Mouse (Mus musculus) frontal cortex, postnatal 36 days (tissue): Measurements from ENCODE around the gene Kansl2.
"Not testable (repeated sequence)": the region's sequence is repeated elsewhere in the genome, so short reads cannot be mapped to it uniquely, and the experiment has no call there.

Experiments
- DNase-seq, 2 experiments: peaks; one replicate each; pipeline ENCODE4 v3.0.0; 2022; ENCODE audit warnings: low spot score in 2 of 2

Kansl2 gene

GRCm38 (mm10) chr15:98536828-98537510 is 2.9 kb upstream of the Kansl2 start:
- no peak for DNase-seq

- no peak for DNase-seq
These were observed 1.9 kb upstream of the Kansl2 start for GRCm38 (mm10) chr15:98535921-98536320.

- DNase-seq, result no peak
These were observed 981 bp downstream of the Kansl2 start for GRCm38 (mm10) chr15:98533035-98533531.

- DNase-seq, result no peak
These were observed 1.8 kb downstream of the Kansl2 start for GRCm38 (mm10) chr15:98532281-98532680.

GRCm38 (mm10) chr15:98528066-98528563 is 5.9 kb downstream of the Kansl2 start:
- no peak for DNase-seq

- DNase-seq, result no peak
These were observed 6.8 kb downstream of the Kansl2 start for GRCm38 (mm10) chr15:98527056-98527771.

GRCm38 (mm10) chr15:98526057-98526456 is 8.0 kb downstream of the Kansl2 start:
- no peak for DNase-seq

GRCm38 (mm10) chr15:98521245-98521644 is 12.8 kb downstream of the Kansl2 start:
- DNase-seq, result no peak

GRCm38 (mm10) chr15:98517380-98518355 is 16.4 kb downstream of the Kansl2 start:
- DNase-seq, result peak; percentile 61

GRCm38 (mm10) chr15:98514845-98515244 is 19.2 kb downstream of the Kansl2 start:
- not testable (repeated sequence) for DNase-seq

GRCm38 (mm10) chr15:98514146-98514545 is 19.9 kb downstream of the Kansl2 start:
- no peak for DNase-seq

- not testable (repeated sequence) for DNase-seq
These were observed 20.4 kb downstream of the Kansl2 start for GRCm38 (mm10) chr15:98513676-98514075.

GRCm38 (mm10) chr15:98512799-98513321 is 21.2 kb downstream of the Kansl2 start:
- peak in 1 of 2 experiments; percentile 44 for DNase-seq

- no peak for DNase-seq
These were observed 21.8 kb downstream of the Kansl2 start for GRCm38 (mm10) chr15:98512232-98512631.

GRCm38 (mm10) chr15:98511386-98511928 is 22.6 kb downstream of the Kansl2 start:
- DNase-seq, result no peak

GRCm38 (mm10) chr15:98510438-98511385 is 23.4 kb downstream of the Kansl2 start:
- DNase-seq, result peak; percentile 61 to 64

- DNase-seq, result no peak
These were observed 24.7 kb downstream of the Kansl2 start for GRCm38 (mm10) chr15:98509387-98509786.

- DNase-seq, result no peak
These were observed 26.7 kb downstream of the Kansl2 start for GRCm38 (mm10) chr15:98507321-98507720.

GRCm38 (mm10) chr15:98506253-98506957 is 27.7 kb downstream of the Kansl2 start:
- no peak for DNase-seq
